Mouse (Mus musculus): ENCODE measurements around the gene Tbc1d10a.

DNA sequence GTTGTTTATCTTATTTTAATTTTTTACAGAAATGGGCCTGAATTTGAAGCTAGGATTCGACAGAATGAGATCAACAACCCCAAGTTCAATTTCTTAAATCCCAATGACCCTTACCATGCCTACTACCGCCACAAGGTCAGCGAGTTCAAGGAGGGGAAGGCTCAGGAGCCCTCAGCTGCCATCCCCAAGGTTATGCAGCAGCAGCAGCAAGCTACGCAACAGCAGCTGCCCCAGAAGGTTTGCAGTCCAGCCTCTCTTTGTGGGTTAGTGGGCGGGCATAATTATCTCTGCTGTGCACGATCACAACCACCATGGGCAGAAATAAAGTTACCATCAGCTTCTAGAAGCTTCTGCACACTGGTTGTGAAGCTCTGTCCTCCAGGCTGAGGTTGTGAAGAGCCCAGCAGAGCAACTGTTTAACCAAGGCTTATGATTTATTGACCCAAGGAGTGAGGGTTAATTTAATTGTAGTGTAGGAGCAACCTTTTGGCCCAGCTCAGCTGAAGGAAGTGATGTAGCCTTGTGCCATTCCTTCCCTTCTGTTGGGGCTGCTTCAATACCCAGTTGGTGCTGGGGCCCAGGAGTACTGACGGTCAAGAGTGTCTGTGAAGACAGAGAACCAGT is 20.0 kb upstream of the Tbc1d10a start:
- TF ChIP-seq CTCF (IDR thresholded peaks at IDR 0.05; ENCODE audit: low read depth, low read length): no peak
- no peak for TF ChIP-seq POLR2A (IDR thresholded peaks at IDR 0.05; ENCODE audit: borderline replicate concordance, low read depth, low read length)

Measured in bone marrow macrophage, adult 2 months (primary cell).